Mouse (Mus musculus): ENCODE measurements around the gene Wnt3a. TPM values are rescaled to one million over a fixed set of nuclear protein-coding genes. Genes with fewer than 3 reads are reported as not detected.

The Wnt3a gene
- polyA plus RNA-seq, 1 experiment: not detected

- H3K4me1 ChIP-seq (ENCODE audit: control insufficient read depth, insufficient read depth, low read length): no peaks in the 10 kb centered on the region
- 30% methylated on average over 2 of the region's 2 CpGs for WGBS
- DNase-seq: peak; percentile 29
- no peak overlapping the region for H3K27ac ChIP-seq (ENCODE audit: insufficient read depth, low read depth, low read length)
- H3K4me3 ChIP-seq (ENCODE audit: insufficient read depth, low read depth, low read length): no peak overlapping the region
- H3K27me3 ChIP-seq (replicated peaks; ENCODE audit: control insufficient read depth, insufficient read depth, low read length): no peaks in the 10 kb centered on the region
- H3K36me3 ChIP-seq (ENCODE audit: control insufficient read depth, insufficient read depth, low read length): no peaks in the 10 kb centered on the region
- TF ChIP-seq POLR2A (IDR thresholded peaks at IDR 0.05; ENCODE audit: low read depth, low read length) (no peak), CTCF (conservative IDR thresholded peaks at IDR 0.05; ENCODE audit: insufficient read depth, insufficient read length, low read depth, low read length) (no peak)
Observed at GRCm38 (mm10) chr11:59276877-59277276, 13.7 kb downstream of the Wnt3a start.

DNA sequence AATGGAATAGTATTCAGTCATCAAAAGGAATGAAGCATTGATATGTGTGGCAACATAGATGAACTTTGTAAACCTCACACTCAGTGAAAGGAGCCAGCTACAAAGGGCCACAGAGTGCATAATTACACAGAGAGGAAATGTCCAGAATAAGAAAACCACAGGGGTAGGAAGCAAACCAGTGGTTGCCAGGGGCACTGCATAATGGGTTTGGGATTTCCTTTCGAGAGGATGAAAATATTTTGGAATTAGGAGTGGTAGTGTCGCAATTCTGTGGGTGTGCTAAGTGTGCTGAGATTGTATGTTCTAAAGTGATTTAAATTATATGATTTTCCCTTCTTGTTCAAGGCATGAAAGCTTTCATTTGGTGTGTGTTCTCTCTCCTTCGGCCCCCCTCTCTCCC is 16.4 kb downstream of the Wnt3a start:
- no peaks in the 10 kb centered on the region for H3K27me3 ChIP-seq (replicated peaks; ENCODE audit: control insufficient read depth, insufficient read depth, low read length)
- no peak for DNase-seq
- H3K36me3 ChIP-seq (ENCODE audit: control insufficient read depth, insufficient read depth, low read length): no peaks in the 10 kb centered on the region
- H3K27ac ChIP-seq (ENCODE audit: insufficient read depth, low read depth, low read length): no peak overlapping the region
- 88% methylated on average over 3 of the region's 3 CpGs for WGBS
- no peak overlapping the region for H3K4me3 ChIP-seq (ENCODE audit: insufficient read depth, low read depth, low read length)
- no peak for TF ChIP-seq CTCF (conservative IDR thresholded peaks at IDR 0.05; ENCODE audit: insufficient read depth, insufficient read length, low read depth, low read length)
- no peak for TF ChIP-seq POLR2A (IDR thresholded peaks at IDR 0.05; ENCODE audit: low read depth, low read length)
- H3K4me1 ChIP-seq (ENCODE audit: control insufficient read depth, insufficient read depth, low read length): no peaks in the 10 kb centered on the region

DNA sequence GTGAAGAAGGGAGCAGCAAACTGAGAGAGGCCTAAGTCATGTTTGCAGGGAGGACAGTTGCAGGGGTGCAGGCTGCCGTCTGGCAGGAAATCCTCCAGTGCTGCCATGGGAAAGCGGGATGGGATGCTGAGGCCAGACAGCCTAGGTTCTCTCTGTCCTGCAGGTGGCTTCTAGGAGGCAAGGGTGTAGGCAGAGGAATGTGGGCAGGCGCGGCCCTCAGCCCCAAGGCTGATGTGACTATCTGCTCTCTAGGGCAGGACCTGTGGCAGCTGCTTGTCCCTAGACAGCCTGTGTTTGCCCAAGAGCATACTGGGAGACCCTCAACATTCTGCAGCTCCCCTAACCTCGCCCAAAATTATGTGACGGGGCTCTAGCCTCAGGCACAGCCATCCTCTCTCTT is 23.8 kb downstream of the Wnt3a start:
- no peak for DNase-seq
- Histone ChIP-seq H3K36me3 (ENCODE audit: control insufficient read depth, insufficient read depth, low read length) (no peaks in the 10 kb centered on the region), H3K27ac (ENCODE audit: insufficient read depth, low read depth, low read length) (no peak overlapping the region), H3K27me3 (replicated peaks; ENCODE audit: control insufficient read depth, insufficient read depth, low read length) (no peaks in the 10 kb centered on the region), H3K4me3 (ENCODE audit: insufficient read depth, low read depth, low read length) (no peak overlapping the region), H3K4me1 (ENCODE audit: control insufficient read depth, insufficient read depth, low read length) (no peaks in the 10 kb centered on the region)
- 46% methylated on average over 6 of the region's 6 CpGs for WGBS
- no peak for TF ChIP-seq POLR2A (IDR thresholded peaks at IDR 0.05; ENCODE audit: low read depth, low read length)
- TF ChIP-seq CTCF (conservative IDR thresholded peaks at IDR 0.05; ENCODE audit: insufficient read depth, insufficient read length, low read depth, low read length): no peak

DNA sequence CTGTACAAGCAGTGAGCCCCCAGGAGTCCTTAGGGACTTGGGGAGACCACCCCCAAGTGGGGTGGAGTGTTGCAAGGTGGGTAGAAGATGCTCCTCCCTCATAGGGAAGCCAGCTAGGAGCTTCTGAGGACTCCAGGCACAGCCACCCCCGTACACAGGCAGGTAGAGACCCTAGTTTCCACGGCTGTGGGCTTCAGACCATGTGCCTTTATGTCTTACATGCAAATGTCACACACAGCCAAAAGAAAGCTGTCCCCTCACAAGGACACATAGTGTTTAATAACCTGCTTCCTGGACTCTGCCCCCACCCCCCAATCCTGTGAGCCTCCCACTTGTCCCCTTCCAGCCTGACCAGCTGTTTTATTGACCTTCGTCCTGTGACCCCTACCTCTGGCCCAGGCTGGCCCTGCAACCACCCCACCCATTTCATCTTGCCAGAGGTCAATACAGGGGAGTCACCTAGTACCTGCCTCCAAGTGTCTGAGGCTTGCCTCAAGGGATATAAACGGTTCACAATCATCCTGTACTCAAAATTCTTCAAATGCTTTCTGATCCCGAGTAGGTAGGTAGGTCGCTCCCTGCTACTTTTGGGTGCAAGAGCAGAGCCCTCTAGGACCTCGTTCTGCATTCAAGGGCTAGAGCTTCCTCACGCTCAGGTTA is 25.3 kb downstream of the Wnt3a start:
- no peak for TF ChIP-seq CTCF (conservative IDR thresholded peaks at IDR 0.05; ENCODE audit: insufficient read depth, insufficient read length, low read depth, low read length)
- no peak for TF ChIP-seq POLR2A (IDR thresholded peaks at IDR 0.05; ENCODE audit: low read depth, low read length)
- Histone ChIP-seq H3K36me3 (ENCODE audit: control insufficient read depth, insufficient read depth, low read length) (no peaks in the 10 kb centered on the region), H3K27ac (ENCODE audit: insufficient read depth, low read depth, low read length) (no peak overlapping the region), H3K4me3 (ENCODE audit: insufficient read depth, low read depth, low read length) (no peak overlapping the region), H3K4me1 (ENCODE audit: control insufficient read depth, insufficient read depth, low read length) (no peaks in the 10 kb centered on the region), H3K27me3 (replicated peaks; ENCODE audit: control insufficient read depth, insufficient read depth, low read length) (no peaks in the 10 kb centered on the region)
- no peak for DNase-seq
- WGBS: 66% methylated on average over 8 of the region's 8 CpGs

- no peak overlapping the region for H3K27ac ChIP-seq (ENCODE audit: insufficient read depth, low read depth, low read length)
- 24% methylated on average over 8 of the region's 8 CpGs for WGBS
- no peak for DNase-seq
- H3K4me1 ChIP-seq (ENCODE audit: control insufficient read depth, insufficient read depth, low read length): no peaks in the 10 kb centered on the region
- no peaks in the 10 kb centered on the region for H3K27me3 ChIP-seq (replicated peaks; ENCODE audit: control insufficient read depth, insufficient read depth, low read length)
- no peak for TF ChIP-seq CTCF (conservative IDR thresholded peaks at IDR 0.05; ENCODE audit: insufficient read depth, insufficient read length, low read depth, low read length)
- TF ChIP-seq POLR2A (IDR thresholded peaks at IDR 0.05; ENCODE audit: low read depth, low read length): no peak
- 0 out of 2 replicates have a peak overlapping the region, but pooled peaks have one; percentile 14 for H3K4me3 ChIP-seq (ENCODE audit: insufficient read depth, low read depth, low read length)
- H3K36me3 ChIP-seq (ENCODE audit: control insufficient read depth, insufficient read depth, low read length): no peaks in the 10 kb centered on the region
Observed at GRCm38 (mm10) chr11:59264593-59264992, 26.0 kb downstream of the Wnt3a start.

DNA sequence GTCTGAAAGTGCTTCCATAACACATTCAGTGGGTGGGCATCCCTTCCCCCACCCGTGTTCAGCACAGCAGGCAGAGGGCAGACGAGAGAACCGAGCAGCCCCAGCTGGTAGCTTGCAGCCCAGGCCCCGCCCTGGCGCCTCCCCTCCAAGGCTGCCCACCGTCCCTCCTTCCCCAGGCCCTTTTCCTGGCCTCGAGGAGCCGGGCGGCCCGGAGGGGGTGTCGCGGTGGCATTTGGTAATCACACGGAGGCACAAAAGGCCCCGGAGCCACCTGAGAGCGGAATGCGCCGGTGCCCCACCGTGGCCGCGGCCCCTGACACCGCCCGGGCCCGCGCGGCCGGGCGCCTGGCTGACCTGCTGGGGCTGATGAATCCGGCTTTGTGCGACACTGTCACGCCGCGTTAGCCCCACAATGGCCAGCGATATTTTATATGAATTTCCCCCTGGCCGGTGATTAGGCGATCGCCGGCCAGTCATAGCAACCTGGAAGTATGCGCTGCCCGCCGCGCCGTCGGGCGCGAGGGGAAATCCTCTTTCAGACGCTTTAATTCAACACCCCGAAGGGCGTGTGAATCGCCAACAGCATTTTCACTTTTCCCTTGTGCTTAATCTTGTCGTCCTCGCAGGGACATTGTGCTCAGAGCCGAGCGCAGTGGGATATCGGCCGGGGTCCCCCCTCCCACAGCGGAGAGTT is 26.5 kb downstream of the Wnt3a start:
- TF ChIP-seq POLR2A (IDR thresholded peaks at IDR 0.05; ENCODE audit: low read depth, low read length) (no peak), CTCF (conservative IDR thresholded peaks at IDR 0.05; ENCODE audit: insufficient read depth, insufficient read length, low read depth, low read length) (0 out of 2 replicates have a peak, but pooled peaks have one; percentile 26)
- no peaks in the 10 kb centered on the region for H3K27me3 ChIP-seq (replicated peaks; ENCODE audit: control insufficient read depth, insufficient read depth, low read length)
- H3K4me3 ChIP-seq (ENCODE audit: insufficient read depth, low read depth, low read length): peak overlapping the region; percentile 14; the same call in 1 of the 2 replicates

GRCm38 (mm10) chr11:59262308-59262707 is 28.2 kb downstream of the Wnt3a start:
- no peak overlapping the region for H3K27ac ChIP-seq (ENCODE audit: insufficient read depth, low read depth, low read length)
- H3K27me3 ChIP-seq (replicated peaks; ENCODE audit: control insufficient read depth, insufficient read depth, low read length): no peaks in the 10 kb centered on the region
- no peak for DNase-seq
- no peaks in the 10 kb centered on the region for H3K36me3 ChIP-seq (ENCODE audit: control insufficient read depth, insufficient read depth, low read length)
- no peak overlapping the region for H3K4me3 ChIP-seq (ENCODE audit: insufficient read depth, low read depth, low read length)
- TF ChIP-seq CTCF (conservative IDR thresholded peaks at IDR 0.05; ENCODE audit: insufficient read depth, insufficient read length, low read depth, low read length) (no peak), POLR2A (IDR thresholded peaks at IDR 0.05; ENCODE audit: low read depth, low read length) (no peak)
- no peaks in the 10 kb centered on the region for H3K4me1 ChIP-seq (ENCODE audit: control insufficient read depth, insufficient read depth, low read length)

More for the DNA sequence above, 26.5 kb downstream of the Wnt3a start:
- WGBS: 3% methylated on average over 56 of the region's 56 CpGs
- Histone ChIP-seq H3K4me1 (ENCODE audit: control insufficient read depth, insufficient read depth, low read length) (no peaks in the 10 kb centered on the region), H3K27ac (ENCODE audit: insufficient read depth, low read depth, low read length) (no peak overlapping the region), H3K36me3 (ENCODE audit: control insufficient read depth, insufficient read depth, low read length) (no peaks in the 10 kb centered on the region)
- peak; percentile 11 for DNase-seq
